Mouse (Mus musculus) layer of hippocampus, adult 9-10 months (tissue): ENCODE measurements around the gene Pgls.

ENCODE experiments used
- DNase-seq: peaks from one replicate; pipeline ENCODE4 v3.0.0; 2022; ENCODE audit warnings: low spot score

Gene Pgls

GRCm38 (mm10) chr8:71591471-71592373, at the start of gene Pgls:
Pgls (plus strand) TSS chr8:71592176.
- peak; percentile 91 for DNase-seq

GRCm38 (mm10) chr8:71542632-71543343, 49.2 kb upstream of the Pgls start, which contains the start of gene Mvb12a:
Mvb12a (plus strand) TSS chr8:71542922.
- DNase-seq: peak; percentile 95

DNA sequence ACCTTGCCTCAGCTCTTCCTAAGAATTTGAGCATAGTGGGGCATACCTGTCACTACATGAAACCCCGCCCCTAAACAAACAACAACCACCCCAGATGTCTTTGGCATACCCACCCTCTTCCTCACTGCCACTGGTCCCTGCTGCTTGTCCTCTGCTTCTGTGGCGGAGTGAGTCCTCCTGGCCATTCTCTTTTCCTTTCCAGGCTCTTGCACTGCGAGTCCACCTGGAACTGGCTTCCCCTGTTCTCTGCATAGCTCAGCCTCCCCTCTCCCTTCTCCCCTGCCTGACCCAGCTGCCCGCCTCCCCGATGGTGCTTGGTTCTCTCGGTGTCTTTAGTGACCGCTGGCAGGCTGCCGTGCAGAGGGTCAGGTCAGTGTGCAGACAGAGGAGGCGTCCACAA, 48.2 kb upstream of the Pgls start:
- DNase-seq: no peak

GRCm38 (mm10) chr8:71545053-71545452, 46.9 kb upstream of the Pgls start:
- no peak for DNase-seq

GRCm38 (mm10) chr8:71547590-71547989, 44.4 kb upstream of the Pgls start:
- DNase-seq: no peak

- no peak for DNase-seq
Measured at GRCm38 (mm10) chr8:71550754-71551153, 41.2 kb upstream of the Pgls start.

- DNase-seq: no peak
Measured at GRCm38 (mm10) chr8:71552770-71553169, 39.2 kb upstream of the Pgls start.

DNA sequence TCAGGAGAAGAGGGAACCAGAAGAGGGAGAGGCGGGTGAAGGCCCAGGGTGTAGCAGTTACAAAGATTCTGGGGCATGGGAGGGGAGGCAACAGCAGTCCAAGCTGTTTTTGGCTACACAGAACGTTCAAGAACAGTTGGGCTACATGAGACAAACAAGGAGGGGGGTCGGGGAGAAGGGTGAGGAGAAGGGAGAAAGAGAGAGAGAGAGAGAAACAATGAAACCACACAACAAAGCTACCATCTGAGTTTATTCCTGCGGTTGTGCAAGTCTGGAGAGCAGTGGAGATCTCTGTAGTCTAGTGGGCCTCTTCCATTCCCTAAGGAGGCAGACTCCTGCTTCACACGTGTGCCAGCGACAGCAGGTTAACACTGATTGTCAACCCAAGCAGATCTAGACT, 38.0 kb upstream of the Pgls start:
- DNase-seq: no peak

DNA sequence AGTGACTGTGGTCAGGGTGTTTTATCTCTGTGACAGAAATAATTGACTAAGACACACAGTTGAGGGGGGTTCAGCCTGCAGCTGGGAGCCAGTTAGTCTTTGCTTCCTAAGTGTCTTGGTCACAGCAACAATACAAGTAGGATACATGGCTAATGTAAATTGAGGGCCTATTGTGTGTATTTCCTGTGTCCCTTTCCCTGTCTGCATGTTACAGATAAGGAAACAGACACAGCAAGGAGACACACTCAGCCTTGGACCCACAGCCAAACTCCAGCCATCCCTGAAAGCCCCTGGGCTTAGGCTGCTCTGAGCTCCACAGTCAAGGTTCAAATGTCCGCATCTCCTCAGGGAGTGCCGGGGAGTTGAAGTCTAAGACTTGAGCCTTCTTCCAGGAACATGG, 37.3 kb upstream of the Pgls start:
- DNase-seq: no peak

DNA sequence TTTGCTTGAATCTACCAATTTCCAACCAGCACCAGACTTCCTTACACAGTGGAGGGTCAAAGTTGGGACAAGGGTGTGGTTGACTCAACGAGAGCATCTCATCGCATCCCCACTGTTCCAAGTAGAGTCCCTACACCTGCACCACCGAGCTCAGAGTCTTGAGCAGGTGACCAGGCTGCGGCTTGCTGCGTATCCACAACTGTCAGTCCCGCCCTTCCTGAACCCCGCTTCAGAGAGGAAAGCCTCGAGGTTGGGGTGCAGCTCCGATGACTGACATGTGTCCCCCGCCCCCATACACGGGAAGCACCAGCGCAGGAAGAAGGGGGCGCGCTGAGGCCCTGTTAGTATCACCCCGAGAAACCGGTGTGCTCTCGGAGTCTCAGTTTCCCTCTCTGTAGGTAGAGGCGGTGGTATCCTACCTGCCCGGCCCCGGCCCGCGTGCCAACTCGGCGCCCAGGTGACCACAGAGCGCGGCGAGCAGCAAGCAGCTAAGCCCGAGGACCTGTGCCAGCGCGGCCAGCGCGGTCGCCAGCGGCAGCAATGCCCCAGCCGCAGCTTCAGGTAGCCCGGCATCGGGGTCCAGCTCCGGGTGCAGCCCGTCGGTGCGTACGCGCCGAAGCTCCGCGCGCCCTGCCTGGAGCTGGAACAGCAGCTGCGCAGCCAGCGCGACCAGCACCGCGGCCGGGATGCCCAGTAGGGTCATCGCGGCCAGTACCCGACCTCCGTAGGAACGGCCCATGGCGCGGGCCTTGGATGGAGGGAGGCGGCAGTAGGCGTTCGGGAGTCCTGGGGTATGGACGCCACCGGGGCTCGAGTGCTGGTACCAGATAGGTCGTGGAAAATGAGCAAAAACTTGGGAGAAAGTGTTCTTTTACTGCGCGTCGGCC, 33.7 kb upstream of the Pgls start, which contains the start of gene Tmem221:
Gene Tmem221, minus strand, starts transcription at position 801 of the 887 bp plus-strand sequence.
- no peak for DNase-seq

- DNase-seq: no peak
Measured at GRCm38 (mm10) chr8:71558958-71559690, 32.9 kb upstream of the Pgls start.

- DNase-seq: no peak
Measured at GRCm38 (mm10) chr8:71560071-71560470, 31.9 kb upstream of the Pgls start.

GRCm38 (mm10) chr8:71560765-71561164, 31.2 kb upstream of the Pgls start:
- no peak for DNase-seq

- DNase-seq: no peak
Measured at GRCm38 (mm10) chr8:71561401-71561800, 30.6 kb upstream of the Pgls start.

- no peak for DNase-seq
Measured at GRCm38 (mm10) chr8:71562751-71563150, 29.2 kb upstream of the Pgls start.

DNA sequence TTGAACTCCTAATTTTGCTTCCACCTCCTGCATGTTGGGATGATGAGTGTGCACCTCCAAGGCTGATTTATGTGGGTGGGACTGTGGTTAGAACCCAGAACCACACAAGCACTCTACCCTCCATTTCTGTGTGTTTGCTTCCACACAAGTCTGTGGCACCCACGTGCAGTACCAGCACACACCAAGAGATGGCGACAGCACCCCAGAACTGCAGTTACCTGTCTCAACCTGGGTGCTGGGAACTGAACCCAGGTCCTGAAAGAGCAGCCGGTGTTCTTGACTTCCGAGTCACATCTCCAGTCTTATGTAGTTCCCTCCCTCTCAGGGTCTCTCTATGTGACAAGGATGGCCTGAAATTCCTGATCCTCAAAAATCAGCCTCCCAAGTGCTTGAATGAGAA, 28.0 kb upstream of the Pgls start:
- no peak for DNase-seq

DNA sequence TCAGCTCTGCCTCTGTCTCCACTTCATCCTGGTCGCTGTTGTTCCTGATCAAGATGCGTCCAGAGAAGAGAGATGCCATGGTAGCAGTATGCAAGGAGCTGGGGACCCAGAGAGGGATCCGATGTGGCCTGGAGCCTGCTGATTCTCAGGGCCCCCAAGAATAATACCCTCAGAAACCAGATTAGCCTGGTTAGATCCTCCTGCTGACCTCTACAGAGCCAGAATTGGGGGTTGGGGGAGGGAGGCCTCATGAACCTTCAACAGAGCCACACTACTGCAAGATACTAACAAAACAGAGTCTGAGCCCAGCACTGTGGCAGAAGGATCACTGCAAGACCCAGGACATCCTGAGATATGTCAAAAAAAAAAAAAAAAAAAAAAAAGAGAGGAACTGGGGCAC, 25.5 kb upstream of the Pgls start, which contains the start of gene Nxnl1:
Gene Nxnl1, minus strand, starts transcription at position 101 of the 400 bp plus-strand sequence.
- no peak for DNase-seq

DNA sequence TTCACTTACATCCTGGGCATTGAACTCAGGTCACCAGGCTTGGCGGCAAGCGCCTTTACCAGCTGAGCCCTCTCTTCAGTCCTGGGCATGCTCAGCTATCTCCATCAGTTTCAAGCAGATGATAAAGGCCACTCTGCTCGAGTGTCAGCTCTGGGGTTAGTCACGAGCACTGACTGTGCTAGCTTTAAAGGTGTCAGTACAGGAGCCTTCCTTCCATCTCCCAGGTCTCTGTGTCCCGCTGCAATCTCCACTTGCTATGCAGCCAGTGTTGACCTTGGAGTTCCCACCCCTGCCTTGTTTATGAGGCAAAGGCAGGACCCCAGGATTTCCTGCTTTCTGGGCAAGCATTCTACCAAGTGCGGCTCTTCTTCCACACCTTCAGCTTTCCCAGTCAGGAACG, 24.4 kb upstream of the Pgls start:
- DNase-seq: no peak

DNA sequence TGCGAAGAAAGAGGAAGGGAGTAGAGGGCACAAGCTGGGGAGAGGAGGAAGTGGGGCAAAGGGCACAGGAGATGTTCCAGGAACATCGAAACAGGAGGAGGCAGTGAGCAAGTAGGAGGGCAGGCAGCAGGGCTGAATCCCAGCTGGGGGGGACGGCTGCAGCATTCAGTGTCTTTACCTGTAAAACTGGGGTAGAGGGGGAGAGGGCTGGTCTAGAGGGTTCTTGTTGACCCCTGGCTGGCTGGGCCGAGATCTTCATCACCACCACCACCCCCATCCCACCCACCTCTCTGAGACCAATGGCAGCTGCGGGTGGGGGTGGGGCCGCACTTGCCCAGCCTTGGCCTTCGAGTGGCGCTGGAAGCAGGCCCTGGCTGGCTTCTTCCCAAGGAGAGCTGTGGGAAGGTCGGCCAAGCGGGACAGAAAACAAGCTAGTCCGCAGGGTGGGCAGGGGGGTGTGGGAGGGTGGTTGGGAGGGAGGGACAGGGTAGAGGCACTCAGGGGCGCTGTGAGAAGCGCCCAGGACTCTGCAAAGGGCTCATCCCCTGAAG, 23.5 kb upstream of the Pgls start, which contains the start of gene Slc27a1:
Gene Slc27a1, plus strand, starts transcription at position 496 of the 551 bp plus-strand sequence.
- no peak for DNase-seq

- no peak for DNase-seq
Measured at GRCm38 (mm10) chr8:71568941-71569340, 23.0 kb upstream of the Pgls start.
